Mouse (Mus musculus) lung, adult 2 months (tissue): Measurements from ENCODE around the gene Kbtbd12.

Source experiments
- CTCF ChIP-seq: fragments of 200-500 bp; IDR thresholded peaks from 2 replicates; pipeline ENCODE4 v1.5.1; 2011; ENCODE audit warnings: mild to moderate bottlenecking, low read length, control low read depth; ENCODE audit not compliant: insufficient read depth
- POLR2A ChIP-seq: fragments of 200-500 bp; IDR thresholded peaks from 2 replicates; pipeline ENCODE4 v1.6.1; 2011; ENCODE audit warnings: low read depth, mild to moderate bottlenecking, control low read depth, low read length, borderline replicate concordance; ENCODE audit errors: extremely low read depth

- TF ChIP-seq CTCF (no peak), POLR2A (no peak)
These were observed 79.7 kb downstream of the Kbtbd12 start for GRCm38 (mm10) chr6:88558076-88558475.
